Mouse (Mus musculus) cortical plate, adult 2 months (tissue): ENCODE measurements around the gene Diaph3.

Source experiments
- CTCF ChIP-seq: fragments of 200-500 bp; IDR thresholded peaks from 2 replicates; pipeline ENCODE4 v1.5.1; 2011; ENCODE audit warnings: mild to moderate bottlenecking, control low read depth, low read length; ENCODE audit not compliant: insufficient read depth; ENCODE audit errors: extremely low read depth
- POLR2A ChIP-seq: fragments of 200-500 bp; IDR thresholded peaks from 2 replicates; pipeline ENCODE4 v1.6.1; 2011; ENCODE audit warnings: mild to moderate bottlenecking, low read length, control low read depth; ENCODE audit not compliant: insufficient read depth; ENCODE audit errors: extremely low read depth

- TF ChIP-seq CTCF (no peak), POLR2A (no peak)
These were observed 437.0 kb downstream of the Diaph3 start for GRCm38 (mm10) chr14:86704080-86704479.
